Mouse (Mus musculus) liver, embryonic 15.5 days (tissue): ENCODE measurements around the gene Intu. TPM values are rescaled to one million over a fixed set of nuclear protein-coding genes. Genes with fewer than 3 reads are reported as not detected.

ENCODE experiments used
- ATAC-seq: fragments of 200-750 bp; cut with Nextera tagmentation; 2 replicates; pipeline ENCODE4 v1.8.0; 2017; ENCODE audit warnings: moderate number of reproducible peaks, mild to moderate bottlenecking, moderate library complexity; ENCODE audit not compliant: insufficient read depth
- H3K27ac ChIP-seq: fragments of 300-500 bp; sonication (generic); replicated peaks from 2 replicates; pipeline ENCODE4 v1.5.1; 2015; ENCODE audit warnings: mild to moderate bottlenecking, inconsistent platforms
- H3K27me3 ChIP-seq: fragments of 300-500 bp; sonication (generic); 2 replicates; pipeline ENCODE4 v1.6.1; 2015; ENCODE audit warnings: mild to moderate bottlenecking, inconsistent platforms
- H3K36me3 ChIP-seq: fragments of 300-500 bp; sonication (generic); replicated peaks from 2 replicates; pipeline ENCODE4 v1.6.1; 2015; ENCODE audit warnings: moderate library complexity, mild to moderate bottlenecking, inconsistent platforms
- H3K4me1 ChIP-seq: fragments of 300-500 bp; sonication (generic); replicated peaks from 2 replicates; pipeline ENCODE4 v1.6.1; 2015; ENCODE audit warnings: inconsistent platforms
- H3K4me2 ChIP-seq: fragments of 300-500 bp; sonication (generic); 2 replicates; pipeline ENCODE4 v1.6.1; 2015; ENCODE audit warnings: moderate library complexity, mild to moderate bottlenecking, inconsistent platforms
- H3K4me3 ChIP-seq: fragments of 300-500 bp; sonication (generic); replicated peaks from 2 replicates; pipeline ENCODE4 v1.5.1; 2015; ENCODE audit warnings: mild to moderate bottlenecking, inconsistent platforms
- H3K9ac ChIP-seq: fragments of 300-500 bp; sonication (generic); 2 replicates; pipeline ENCODE4 v1.6.1; 2015; ENCODE audit warnings: moderate library complexity, mild to moderate bottlenecking, inconsistent platforms
- H3K9me3 ChIP-seq: fragments of 300-500 bp; sonication (generic); replicated peaks from 2 replicates; pipeline ENCODE4 v1.6.1; 2016; ENCODE audit warnings: inconsistent platforms
- WGBS: fragments of 180-500 bp; shearing (Covaris S2); methylation state at CpG from one replicate; pipeline ENCODE4 v1.1.7; 2015; ENCODE audit warnings: mixed read lengths; ENCODE audit not compliant: insufficient replicate concordance; 5-methylcytosine and 5-hydroxymethylcytosine counted together
- polyA plus RNA-seq: library from polyadenylated mRNA; unstranded; fragments of >200 nt; fragmentation: Nextera tagmentation; extraction: Ambion mirVana; gene quantifications from 2 replicates; pipeline ENCODE4 v1.2.1, GENCODE M21; 2015

The Intu gene
- polyA plus RNA-seq, result 0.69 and 0.71 TPM in 2 replicates

- ATAC-seq, result peak; percentile 65
- no peaks in the 10 kb centered on the region for H3K9me3 ChIP-seq
- WGBS, result under 1% methylated on average over 54 of the region's 54 CpGs
- H3K9ac ChIP-seq, result no peak within 1 kb of the TSS
- H3K4me3 ChIP-seq, result peak within 1 kb of the TSS; percentile 48
- peaks cover 36% of the 10 kb centered on the region for H3K27me3 ChIP-seq
- no peaks in the 10 kb centered on the region for H3K36me3 ChIP-seq
- no peak within 1 kb of the TSS for H3K27ac ChIP-seq
- H3K4me1 ChIP-seq, result peaks cover 28% of the 10 kb centered on the region
- H3K4me2 ChIP-seq, result peak within 1 kb of the TSS; percentile 78
Measured at GRCm38 (mm10) chr3:40531286-40532141, at the start of gene Intu. Gene Intu (plus strand): TSS chr3:40531286.

- no peaks in the 10 kb centered on the region for H3K4me1 ChIP-seq
- no peaks in the 10 kb centered on the region for H3K27me3 ChIP-seq
- H3K36me3 ChIP-seq, result no peaks in the 10 kb centered on the region
- no peak overlapping the region for H3K4me3 ChIP-seq
- H3K9me3 ChIP-seq, result no peaks in the 10 kb centered on the region
- H3K4me2 ChIP-seq, result no peak overlapping the region
- ATAC-seq, result no peak
- no peak overlapping the region for H3K9ac ChIP-seq
- H3K27ac ChIP-seq, result no peak overlapping the region
- 35% methylated on average over 10 of the region's 10 CpGs for WGBS
Measured at GRCm38 (mm10) chr3:40483221-40483654, 47.8 kb upstream of the Intu start.

- Histone ChIP-seq H3K36me3 (no peaks in the 10 kb centered on the region), H3K27ac (no peak overlapping the region), H3K9ac (no peak overlapping the region), H3K27me3 (no peaks in the 10 kb centered on the region), H3K4me3 (no peak overlapping the region), H3K4me1 (no peaks in the 10 kb centered on the region), H3K9me3 (no peaks in the 10 kb centered on the region), H3K4me2 (no peak overlapping the region)
- no peak for ATAC-seq
- WGBS, result 59% methylated on average over 4 of the region's 4 CpGs
Measured at GRCm38 (mm10) chr3:40487381-40487780, 43.7 kb upstream of the Intu start.

- no peak overlapping the region for H3K4me2 ChIP-seq
- WGBS, result 67% methylated on average over 3 of the region's 3 CpGs
- H3K27me3 ChIP-seq, result no peaks in the 10 kb centered on the region
- no peak for ATAC-seq
- H3K9ac ChIP-seq, result no peak overlapping the region
- no peak overlapping the region for H3K27ac ChIP-seq
- H3K4me3 ChIP-seq, result no peak overlapping the region
- H3K4me1 ChIP-seq, result no peaks in the 10 kb centered on the region
- no peaks in the 10 kb centered on the region for H3K36me3 ChIP-seq
- no peaks in the 10 kb centered on the region for H3K9me3 ChIP-seq
Measured at GRCm38 (mm10) chr3:40491742-40492141, 39.3 kb upstream of the Intu start.

- Histone ChIP-seq H3K4me3 (no peak overlapping the region), H3K36me3 (no peaks in the 10 kb centered on the region), H3K4me2 (no peak overlapping the region), H3K9ac (no peak overlapping the region), H3K9me3 (no peaks in the 10 kb centered on the region), H3K27ac (no peak overlapping the region), H3K4me1 (no peaks in the 10 kb centered on the region), H3K27me3 (no peaks in the 10 kb centered on the region)
- WGBS, result 69% methylated on average over 3 of the region's 3 CpGs
- ATAC-seq, result no peak
Measured at GRCm38 (mm10) chr3:40498898-40499297, 32.2 kb upstream of the Intu start.

GRCm38 (mm10) chr3:40500157-40500808 is 30.8 kb upstream of the Intu start:
- Histone ChIP-seq H3K4me1 (no peaks in the 10 kb centered on the region), H3K9me3 (no peaks in the 10 kb centered on the region), H3K9ac (no peak overlapping the region), H3K27ac (no peak overlapping the region), H3K4me2 (no peak overlapping the region), H3K4me3 (no peak overlapping the region), H3K36me3 (no peaks in the 10 kb centered on the region), H3K27me3 (no peaks in the 10 kb centered on the region)
- no peak for ATAC-seq
- WGBS, result 67% methylated on average over 8 of the region's 8 CpGs

GRCm38 (mm10) chr3:40504377-40504776 is 26.7 kb upstream of the Intu start:
- Histone ChIP-seq H3K9ac (no peak overlapping the region), H3K27ac (no peak overlapping the region), H3K36me3 (no peaks in the 10 kb centered on the region), H3K9me3 (no peaks in the 10 kb centered on the region), H3K4me2 (no peak overlapping the region), H3K4me1 (no peaks in the 10 kb centered on the region), H3K4me3 (no peak overlapping the region), H3K27me3 (no peaks in the 10 kb centered on the region)
- WGBS, result 62% methylated on average over 5 of the region's 5 CpGs
- ATAC-seq, result no peak

- WGBS, result 82% methylated on average over 14 of the region's 14 CpGs
Measured at GRCm38 (mm10) chr3:40505451-40506014, 25.6 kb upstream of the Intu start.

GRCm38 (mm10) chr3:40508927-40509576 is 22.0 kb upstream of the Intu start:
- H3K4me3 ChIP-seq, result no peak overlapping the region
- no peak overlapping the region for H3K27ac ChIP-seq
- no peaks in the 10 kb centered on the region for H3K9me3 ChIP-seq
- no peak overlapping the region for H3K4me2 ChIP-seq
- ATAC-seq, result no peak
- 54% methylated on average over 6 of the region's 6 CpGs for WGBS
- no peak overlapping the region for H3K9ac ChIP-seq
- no peaks in the 10 kb centered on the region for H3K27me3 ChIP-seq
- no peaks in the 10 kb centered on the region for H3K4me1 ChIP-seq
- H3K36me3 ChIP-seq, result no peaks in the 10 kb centered on the region

More at GRCm38 (mm10) chr3:40505451-40506014, 25.6 kb upstream of the Intu start:
- no peak overlapping the region for H3K9ac ChIP-seq
- ATAC-seq, result no peak
- no peak overlapping the region for H3K4me3 ChIP-seq
- no peak overlapping the region for H3K27ac ChIP-seq
- no peaks in the 10 kb centered on the region for H3K4me1 ChIP-seq
- H3K9me3 ChIP-seq, result no peaks in the 10 kb centered on the region
- no peaks in the 10 kb centered on the region for H3K27me3 ChIP-seq
- H3K4me2 ChIP-seq, result no peak overlapping the region
- no peaks in the 10 kb centered on the region for H3K36me3 ChIP-seq

- Histone ChIP-seq H3K36me3 (no peaks in the 10 kb centered on the region), H3K4me2 (no peak overlapping the region), H3K27me3 (no peaks in the 10 kb centered on the region), H3K9ac (no peak overlapping the region), H3K9me3 (no peaks in the 10 kb centered on the region), H3K4me1 (no peaks in the 10 kb centered on the region), H3K27ac (no peak overlapping the region), H3K4me3 (no peak overlapping the region)
- 16% methylated on average over 6 of the region's 6 CpGs for WGBS
- ATAC-seq, result no peak
Measured at GRCm38 (mm10) chr3:40510567-40510966, 20.5 kb upstream of the Intu start.
